Mouse (Mus musculus): ENCODE measurements around the gene Slc6a12. TPM values are rescaled to one million over a fixed set of nuclear protein-coding genes. Genes with fewer than 3 reads are reported as not detected.
A peak's percentile ranks its signal among the peaks of the same experiment; 100 is the strongest.

The Slc6a12 gene
- polyA plus RNA-seq (2014; fragmentation: Nextera tagmentation; extraction: Ambion mirVana): not detected in 2 replicates

DNA sequence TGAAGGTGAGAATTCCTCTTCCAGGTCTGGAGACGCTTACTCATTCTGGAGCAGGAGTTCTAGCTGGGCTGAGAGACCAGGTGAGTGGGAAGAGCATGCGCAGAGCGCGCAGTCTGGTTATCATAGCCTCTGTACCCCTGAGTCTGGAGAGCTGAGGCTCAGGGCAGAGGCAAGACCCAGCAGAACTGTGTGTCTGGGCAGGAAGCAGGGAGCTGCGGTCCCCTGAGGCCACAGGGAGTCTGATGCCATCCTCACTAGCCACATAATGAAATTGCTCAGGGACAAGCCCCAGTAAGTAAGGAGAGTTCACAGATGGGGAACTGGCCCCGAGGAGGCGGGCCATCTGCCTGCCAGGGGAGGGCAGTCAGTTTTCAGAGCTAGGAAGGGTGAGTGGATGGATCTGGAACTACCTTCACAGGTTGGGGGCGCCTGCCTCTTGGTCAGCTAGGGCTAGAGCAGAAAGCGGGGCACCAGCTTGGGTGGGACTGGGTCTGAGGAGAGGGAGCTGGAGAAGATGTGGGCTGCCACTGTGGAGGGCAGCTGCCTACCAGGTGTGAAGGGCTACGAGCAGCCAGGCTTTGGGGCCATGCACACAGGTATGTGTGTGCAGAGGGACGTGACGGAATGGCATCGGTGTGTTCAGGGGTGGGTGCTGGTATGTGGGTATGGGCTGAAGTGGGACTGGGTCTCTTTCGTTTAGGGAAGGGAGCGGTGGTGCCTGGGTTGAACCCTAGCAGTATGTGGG, at the start of gene Slc6a12:
TSS of gene Slc6a12 (plus strand) at position 51 of the 745 bp plus-strand sequence.
- H3K4me1 ChIP-seq (ENCODE audit: control insufficient read depth, insufficient read depth, low read length): no peaks in the 10 kb centered on the region
- no peak within 1 kb of the TSS for H3K4me2 ChIP-seq (replicated peaks; ENCODE audit: low read depth, low read length)
- no peak within 1 kb of the TSS for H3K27ac ChIP-seq (ENCODE audit: low read length)
- 0 out of 2 replicates have a peak, but pooled peaks have one; percentile 8 for ATAC-seq (ENCODE audit: insufficient number of reproducible peaks, insufficient read depth, low FRiP score, low read depth)
- no peaks in the 10 kb centered on the region for H3K36me3 ChIP-seq (ENCODE audit: control insufficient read depth, insufficient read depth, low read length)
- H3K9ac ChIP-seq (replicated peaks; ENCODE audit: low read depth, low read length): no peak within 1 kb of the TSS
- no peaks in the 10 kb centered on the region for H3K9me3 ChIP-seq (ENCODE audit: control insufficient read depth, low read depth, low read length)
- no peaks in the 10 kb centered on the region for H3K27me3 ChIP-seq (ENCODE audit: control insufficient read depth, insufficient read depth, low read length)
- H3K4me3 ChIP-seq (ENCODE audit: low read depth, low read length): no peak within 1 kb of the TSS
- 70% methylated on average over 15 of the region's 15 CpGs for WGBS

DNA sequence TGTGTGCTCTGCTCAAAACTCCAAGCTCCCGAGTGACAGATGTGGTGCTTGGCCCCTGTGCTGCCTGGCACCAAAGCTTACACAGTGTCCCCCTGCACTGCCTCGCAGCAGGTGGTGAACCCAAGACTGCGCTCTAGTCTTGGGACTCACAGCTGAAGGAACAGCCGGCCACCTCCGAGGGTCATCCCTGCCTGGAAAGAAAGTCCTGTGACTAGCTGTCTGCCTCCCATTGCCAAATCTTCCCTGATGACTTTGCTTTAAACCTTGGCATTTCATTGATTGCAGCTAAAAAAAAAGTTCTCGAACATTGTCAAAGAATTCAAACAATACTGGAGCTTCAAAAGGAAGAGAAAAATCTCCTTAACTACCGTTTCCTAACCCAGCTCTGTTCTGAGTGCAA, 43.6 kb upstream of the Slc6a12 start:
- Histone ChIP-seq H3K4me3 (ENCODE audit: low read depth, low read length) (no peak overlapping the region), H3K36me3 (ENCODE audit: control insufficient read depth, insufficient read depth, low read length) (no peaks in the 10 kb centered on the region), H3K27me3 (ENCODE audit: control insufficient read depth, insufficient read depth, low read length) (no peaks in the 10 kb centered on the region), H3K9ac (replicated peaks; ENCODE audit: low read depth, low read length) (no peak overlapping the region), H3K9me3 (ENCODE audit: control insufficient read depth, low read depth, low read length) (no peaks in the 10 kb centered on the region), H3K4me2 (replicated peaks; ENCODE audit: low read depth, low read length) (no peak overlapping the region; the same call in 1 of the 2 replicates), H3K27ac (ENCODE audit: low read length) (no peak overlapping the region), H3K4me1 (ENCODE audit: control insufficient read depth, insufficient read depth, low read length) (peaks cover 8% of the 10 kb centered on the region; the same call in 1 of the 2 replicates)
- WGBS: 49% methylated on average over 7 of the region's 7 CpGs
- no peak for ATAC-seq (ENCODE audit: insufficient number of reproducible peaks, insufficient read depth, low FRiP score, low read depth)

DNA sequence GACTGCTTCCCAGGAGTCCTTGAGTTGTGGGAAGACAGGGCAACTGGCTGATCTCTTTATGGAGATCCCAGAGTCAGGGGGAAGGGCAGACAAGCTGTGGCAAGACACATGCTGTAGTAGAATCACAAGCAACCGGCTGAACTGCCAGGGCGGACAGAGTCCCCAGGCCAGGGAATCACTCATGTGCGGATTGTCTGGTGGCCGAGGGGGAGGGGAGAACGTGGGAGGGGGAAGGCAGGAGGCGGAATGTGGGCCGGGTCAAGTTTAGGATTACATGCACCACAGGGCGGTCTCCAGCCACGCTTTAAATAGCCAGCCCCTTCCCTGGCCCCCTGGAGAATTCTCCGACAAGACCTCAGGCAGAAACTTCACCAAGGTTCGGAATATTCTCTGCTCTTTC, 42.9 kb upstream of the Slc6a12 start, which contains the start of gene Slc6a13:
TSS of gene Slc6a13 (plus strand) at position 274 of the 400 bp plus-strand sequence.
- Histone ChIP-seq H3K27ac (ENCODE audit: low read length) (no peak within 1 kb of the TSS), H3K27me3 (ENCODE audit: control insufficient read depth, insufficient read depth, low read length) (no peaks in the 10 kb centered on the region), H3K36me3 (ENCODE audit: control insufficient read depth, insufficient read depth, low read length) (no peaks in the 10 kb centered on the region), H3K9ac (replicated peaks; ENCODE audit: low read depth, low read length) (no peak within 1 kb of the TSS), H3K9me3 (ENCODE audit: control insufficient read depth, low read depth, low read length) (no peaks in the 10 kb centered on the region), H3K4me1 (ENCODE audit: control insufficient read depth, insufficient read depth, low read length) (peaks cover 8% of the 10 kb centered on the region; the same call in 1 of the 2 replicates), H3K4me2 (replicated peaks; ENCODE audit: low read depth, low read length) (peak within 1 kb of the TSS; percentile 32), H3K4me3 (ENCODE audit: low read depth, low read length) (no peak within 1 kb of the TSS)
- ATAC-seq (ENCODE audit: insufficient number of reproducible peaks, insufficient read depth, low FRiP score, low read depth): peak; percentile 54; the same call in 1 of the 2 replicates
- 2% methylated on average over 11 of the region's 11 CpGs for WGBS

DNA sequence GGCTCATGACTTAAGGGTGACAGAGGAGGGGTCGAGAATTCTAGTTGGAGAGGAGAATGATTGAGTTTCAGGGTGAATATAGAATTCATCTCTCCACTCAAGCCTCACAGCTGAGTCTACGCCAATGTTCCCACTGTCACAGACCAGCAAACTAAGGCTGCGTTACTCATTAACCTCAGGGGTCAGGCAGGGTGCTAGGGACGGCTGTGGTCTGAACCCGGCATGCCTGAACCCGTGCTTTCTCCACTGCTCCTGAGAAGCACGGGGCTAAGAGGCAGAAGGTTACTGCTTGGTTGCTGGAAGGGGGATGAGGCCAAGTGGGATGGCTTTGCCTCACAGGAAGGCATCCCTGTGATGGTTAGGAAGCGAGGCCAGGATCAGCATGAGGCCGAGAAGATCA, 42.4 kb upstream of the Slc6a12 start:
- Histone ChIP-seq H3K4me2 (replicated peaks; ENCODE audit: low read depth, low read length) (peak overlapping the region; percentile 32), H3K4me3 (ENCODE audit: low read depth, low read length) (no peak overlapping the region), H3K9me3 (ENCODE audit: control insufficient read depth, low read depth, low read length) (no peaks in the 10 kb centered on the region), H3K36me3 (ENCODE audit: control insufficient read depth, insufficient read depth, low read length) (no peaks in the 10 kb centered on the region), H3K9ac (replicated peaks; ENCODE audit: low read depth, low read length) (no peak overlapping the region), H3K4me1 (ENCODE audit: control insufficient read depth, insufficient read depth, low read length) (peaks cover 8% of the 10 kb centered on the region; the same call in 1 of the 2 replicates), H3K27me3 (ENCODE audit: control insufficient read depth, insufficient read depth, low read length) (no peaks in the 10 kb centered on the region), H3K27ac (ENCODE audit: low read length) (no peak overlapping the region)
- 33% methylated on average over 9 of the region's 9 CpGs for WGBS
- peak; percentile 46; the same call in 1 of the 2 replicates for ATAC-seq (ENCODE audit: insufficient number of reproducible peaks, insufficient read depth, low FRiP score, low read depth)

GRCm38 (mm10) chr6:121303466-121304220, 39.2 kb upstream of the Slc6a12 start:
- no peak overlapping the region for H3K9ac ChIP-seq (replicated peaks; ENCODE audit: low read depth, low read length)
- ATAC-seq (ENCODE audit: insufficient number of reproducible peaks, insufficient read depth, low FRiP score, low read depth): no peak
- no peak overlapping the region for H3K27ac ChIP-seq (ENCODE audit: low read length)
- H3K4me1 ChIP-seq (ENCODE audit: control insufficient read depth, insufficient read depth, low read length): peaks cover 8% of the 10 kb centered on the region; the same call in 1 of the 2 replicates
- WGBS: 51% methylated on average over 10 of the region's 10 CpGs
- H3K9me3 ChIP-seq (ENCODE audit: control insufficient read depth, low read depth, low read length): no peaks in the 10 kb centered on the region
- no peaks in the 10 kb centered on the region for H3K36me3 ChIP-seq (ENCODE audit: control insufficient read depth, insufficient read depth, low read length)
- H3K4me2 ChIP-seq (replicated peaks; ENCODE audit: low read depth, low read length): no peak overlapping the region
- no peak overlapping the region for H3K4me3 ChIP-seq (ENCODE audit: low read depth, low read length)
- H3K27me3 ChIP-seq (ENCODE audit: control insufficient read depth, insufficient read depth, low read length): no peaks in the 10 kb centered on the region

DNA sequence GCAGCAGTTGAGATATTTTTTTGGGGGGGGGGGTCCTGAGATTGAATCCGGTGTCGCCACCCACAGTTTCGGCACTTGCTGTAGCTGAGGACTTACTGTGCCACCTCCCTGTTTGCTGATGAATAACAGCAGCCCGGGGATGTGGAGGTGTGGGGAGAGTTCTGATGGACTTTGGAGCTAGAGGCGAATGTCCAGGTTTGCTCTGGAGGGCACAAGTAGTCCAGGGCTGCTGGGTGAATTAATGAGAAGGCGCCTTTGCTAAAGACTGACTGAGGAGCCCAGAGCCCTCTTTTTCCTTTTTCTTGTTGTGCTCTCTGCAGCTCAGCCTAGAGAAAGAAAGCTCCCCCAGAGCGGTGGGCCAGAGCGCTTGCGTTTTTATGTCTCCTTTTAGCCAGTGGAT, 38.2 kb upstream of the Slc6a12 start:
- no peaks in the 10 kb centered on the region for H3K36me3 ChIP-seq (ENCODE audit: control insufficient read depth, insufficient read depth, low read length)
- H3K9ac ChIP-seq (replicated peaks; ENCODE audit: low read depth, low read length): no peak overlapping the region
- WGBS: 78% methylated on average over 9 of the region's 9 CpGs
- no peak overlapping the region for H3K4me3 ChIP-seq (ENCODE audit: low read depth, low read length)
- H3K4me1 ChIP-seq (ENCODE audit: control insufficient read depth, insufficient read depth, low read length): peaks cover 8% of the 10 kb centered on the region; the same call in 1 of the 2 replicates
- H3K27ac ChIP-seq (ENCODE audit: low read length): no peak overlapping the region
- no peaks in the 10 kb centered on the region for H3K27me3 ChIP-seq (ENCODE audit: control insufficient read depth, insufficient read depth, low read length)
- no peak for ATAC-seq (ENCODE audit: insufficient number of reproducible peaks, insufficient read depth, low FRiP score, low read depth)
- H3K9me3 ChIP-seq (ENCODE audit: control insufficient read depth, low read depth, low read length): no peaks in the 10 kb centered on the region
- no peak overlapping the region for H3K4me2 ChIP-seq (replicated peaks; ENCODE audit: low read depth, low read length)

DNA sequence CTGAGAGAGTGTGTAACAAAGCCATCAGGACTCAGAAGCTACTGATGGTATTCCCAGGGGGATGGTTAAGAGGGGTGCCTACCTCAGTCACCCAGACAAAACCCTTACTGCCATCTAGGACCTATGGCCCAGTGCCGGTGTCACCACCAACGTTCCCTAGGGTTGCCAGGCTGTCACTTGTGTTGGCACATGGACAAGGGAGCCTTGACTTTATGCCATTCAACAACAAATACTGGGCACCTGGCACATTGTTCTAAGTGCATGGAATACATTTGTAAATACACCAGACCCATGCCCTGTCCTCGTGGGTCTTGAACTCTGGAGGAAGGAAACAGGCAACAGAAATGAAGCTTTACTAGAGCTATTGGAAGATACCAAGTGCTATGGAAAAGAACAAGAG, 37.3 kb upstream of the Slc6a12 start:
- Histone ChIP-seq H3K4me3 (ENCODE audit: low read depth, low read length) (no peak overlapping the region), H3K9me3 (ENCODE audit: control insufficient read depth, low read depth, low read length) (no peaks in the 10 kb centered on the region), H3K27ac (ENCODE audit: low read length) (no peak overlapping the region), H3K27me3 (ENCODE audit: control insufficient read depth, insufficient read depth, low read length) (no peaks in the 10 kb centered on the region), H3K4me2 (replicated peaks; ENCODE audit: low read depth, low read length) (no peak overlapping the region), H3K9ac (replicated peaks; ENCODE audit: low read depth, low read length) (no peak overlapping the region), H3K4me1 (ENCODE audit: control insufficient read depth, insufficient read depth, low read length) (peaks cover 3% of the 10 kb centered on the region; the same call in 1 of the 2 replicates), H3K36me3 (ENCODE audit: control insufficient read depth, insufficient read depth, low read length) (no peaks in the 10 kb centered on the region)
- no peak for ATAC-seq (ENCODE audit: insufficient number of reproducible peaks, insufficient read depth, low FRiP score, low read depth)
- 89% methylated on average over 3 of the region's 3 CpGs for WGBS

GRCm38 (mm10) chr6:121310984-121311383, 31.9 kb upstream of the Slc6a12 start:
- H3K4me1 ChIP-seq (ENCODE audit: control insufficient read depth, insufficient read depth, low read length): no peaks in the 10 kb centered on the region
- no peak overlapping the region for H3K9ac ChIP-seq (replicated peaks; ENCODE audit: low read depth, low read length)
- H3K27ac ChIP-seq (ENCODE audit: low read length): no peak overlapping the region
- no peaks in the 10 kb centered on the region for H3K36me3 ChIP-seq (ENCODE audit: control insufficient read depth, insufficient read depth, low read length)
- H3K4me2 ChIP-seq (replicated peaks; ENCODE audit: low read depth, low read length): no peak overlapping the region
- H3K4me3 ChIP-seq (ENCODE audit: low read depth, low read length): no peak overlapping the region
- no peaks in the 10 kb centered on the region for H3K27me3 ChIP-seq (ENCODE audit: control insufficient read depth, insufficient read depth, low read length)
- H3K9me3 ChIP-seq (ENCODE audit: control insufficient read depth, low read depth, low read length): no peaks in the 10 kb centered on the region
- ATAC-seq (ENCODE audit: insufficient number of reproducible peaks, insufficient read depth, low FRiP score, low read depth): no peak
- WGBS: 80% methylated on average over 6 of the region's 6 CpGs
